Mouse (Mus musculus) hindbrain, embryonic 16.5 days (tissue): ENCODE results near the gene Gapdhs. TPM values are rescaled to one million over a fixed set of nuclear protein-coding genes. Genes with fewer than 3 reads are reported as not detected.
A peak's percentile ranks its signal among the peaks of the same experiment; 100 is the strongest.

Experiments
- ATAC-seq: fragments of 200-750 bp; cut with Nextera tagmentation; 2 replicates; pipeline ENCODE4 v1.8.0; 2017; ENCODE audit warnings: moderate TSS enrichment, moderate library complexity
- H3K27ac ChIP-seq: fragments of 300-500 bp; sonication (generic); 2 replicates; pipeline ENCODE4 v1.5.1; 2014; ENCODE audit warnings: low read depth, mild to moderate bottlenecking, control low read depth, low read length, moderate library complexity
- H3K27me3 ChIP-seq: fragments of 300-500 bp; sonication (generic); replicated peaks from 2 replicates; pipeline ENCODE4 v1.6.1; 2014; ENCODE audit warnings: low read length; ENCODE audit not compliant: control insufficient read depth, insufficient read depth
- H3K36me3 ChIP-seq: fragments of 300-500 bp; sonication (generic); 2 replicates; pipeline ENCODE4 v1.6.1; 2014; ENCODE audit warnings: mild to moderate bottlenecking, low read length, moderate library complexity, mixed read lengths; ENCODE audit not compliant: control insufficient read depth, insufficient read depth
- H3K4me1 ChIP-seq: fragments of 300-500 bp; sonication (generic); 2 replicates; pipeline ENCODE4 v1.6.1; 2014; ENCODE audit warnings: low read depth, low read length; ENCODE audit not compliant: control insufficient read depth, insufficient read depth
- H3K4me2 ChIP-seq: fragments of 300-500 bp; sonication (generic); 2 replicates; pipeline ENCODE4 v1.6.1; 2014; ENCODE audit warnings: mild to moderate bottlenecking, low read length, control low read depth, moderate library complexity
- H3K4me3 ChIP-seq: fragments of 300-500 bp; sonication (generic); 2 replicates; pipeline ENCODE4 v1.5.1; 2014; ENCODE audit warnings: mild to moderate bottlenecking, low read length, control low read depth, moderate library complexity
- H3K9ac ChIP-seq: fragments of 300-500 bp; sonication (generic); 2 replicates; pipeline ENCODE4 v1.6.1; 2014; ENCODE audit warnings: low read depth, mild to moderate bottlenecking, control low read depth, low read length, moderate library complexity
- H3K9me3 ChIP-seq: fragments of 300-500 bp; sonication (generic); 2 replicates; pipeline ENCODE4 v1.6.1; 2014; ENCODE audit warnings: mild to moderate bottlenecking, low read length, moderate library complexity; ENCODE audit not compliant: control insufficient read depth
- WGBS: fragments of 180-500 bp; shearing (Covaris S2); extraction: QIAGEN DNeasy Blood & Tissue Kit; methylation state at CpG from one replicate; pipeline ENCODE4 v1.1.7; 2014; 5-methylcytosine and 5-hydroxymethylcytosine counted together
- polyA plus RNA-seq: library from polyadenylated mRNA; unstranded; fragments of >200 nt; fragmentation: Nextera tagmentation; extraction: Ambion mirVana; gene quantifications from 2 replicates; pipeline ENCODE4 v1.2.1, GENCODE M21; 2015

The Gapdhs gene
- polyA plus RNA-seq, 1 experiment from 2014 or later, result 1.1 TPM

- Histone ChIP-seq H3K9ac (no peak overlapping the region), H3K4me2 (no peak overlapping the region), H3K4me3 (no peak overlapping the region), H3K27me3 (no peaks in the 10 kb centered on the region), H3K36me3 (no peaks in the 10 kb centered on the region), H3K9me3 (no peaks in the 10 kb centered on the region), H3K4me1 (no peaks in the 10 kb centered on the region), H3K27ac (no peak overlapping the region)
- ATAC-seq, result no peak
- 40% methylated on average over 7 of the region's 7 CpGs for WGBS
These were observed 33.6 kb upstream of the Gapdhs start for GRCm38 (mm10) chr7:30777081-30777579.

- ATAC-seq, result no peak
- H3K27me3 ChIP-seq, result no peaks in the 10 kb centered on the region
- H3K9me3 ChIP-seq, result no peaks in the 10 kb centered on the region
- H3K4me3 ChIP-seq, result no peak overlapping the region
- H3K9ac ChIP-seq, result no peak overlapping the region
- H3K4me2 ChIP-seq, result no peak overlapping the region
- no peak overlapping the region for H3K27ac ChIP-seq
- no peaks in the 10 kb centered on the region for H3K36me3 ChIP-seq
- H3K4me1 ChIP-seq, result no peaks in the 10 kb centered on the region
- 94% methylated on average over 9 of the region's 9 CpGs for WGBS
These were observed 32.6 kb upstream of the Gapdhs start for GRCm38 (mm10) chr7:30776104-30776503.

GRCm38 (mm10) chr7:30769236-30769635, 25.8 kb upstream of the Gapdhs start:
- Histone ChIP-seq H3K9me3 (no peaks in the 10 kb centered on the region), H3K4me2 (no peak overlapping the region), H3K27ac (no peak overlapping the region), H3K27me3 (no peaks in the 10 kb centered on the region), H3K36me3 (no peaks in the 10 kb centered on the region), H3K4me3 (no peak overlapping the region), H3K4me1 (no peaks in the 10 kb centered on the region), H3K9ac (no peak overlapping the region)
- no peak for ATAC-seq
- 32% methylated on average over 9 of the region's 9 CpGs for WGBS

DNA sequence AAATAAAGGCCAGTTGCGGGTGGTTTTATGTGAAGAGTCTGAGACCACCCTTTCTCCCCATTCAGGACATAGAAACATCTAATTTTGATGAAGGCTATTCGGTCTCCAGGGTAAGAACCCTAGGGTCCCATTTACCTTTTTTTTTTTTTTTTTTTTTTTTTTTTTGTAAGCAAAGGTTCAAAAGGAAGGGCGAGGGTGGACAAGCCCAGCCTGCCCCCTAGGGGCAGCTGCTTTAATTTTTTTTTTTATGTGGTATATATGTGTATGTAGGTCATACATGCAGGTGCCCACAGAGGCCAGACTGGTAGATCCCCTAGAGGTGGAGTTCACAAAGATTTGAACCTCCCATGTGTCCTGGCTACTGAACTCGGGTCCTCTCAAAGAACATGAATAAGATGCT, 22.9 kb upstream of the Gapdhs start:
- Histone ChIP-seq H3K4me1 (no peaks in the 10 kb centered on the region), H3K36me3 (no peaks in the 10 kb centered on the region), H3K4me2 (no peak overlapping the region), H3K4me3 (no peak overlapping the region), H3K27me3 (no peaks in the 10 kb centered on the region; the same call in 1 of the 2 replicates), H3K9ac (no peak overlapping the region), H3K9me3 (no peaks in the 10 kb centered on the region), H3K27ac (no peak overlapping the region)
- ATAC-seq, result no peak
- WGBS, result 87% methylated on average over 4 of the region's 4 CpGs

DNA sequence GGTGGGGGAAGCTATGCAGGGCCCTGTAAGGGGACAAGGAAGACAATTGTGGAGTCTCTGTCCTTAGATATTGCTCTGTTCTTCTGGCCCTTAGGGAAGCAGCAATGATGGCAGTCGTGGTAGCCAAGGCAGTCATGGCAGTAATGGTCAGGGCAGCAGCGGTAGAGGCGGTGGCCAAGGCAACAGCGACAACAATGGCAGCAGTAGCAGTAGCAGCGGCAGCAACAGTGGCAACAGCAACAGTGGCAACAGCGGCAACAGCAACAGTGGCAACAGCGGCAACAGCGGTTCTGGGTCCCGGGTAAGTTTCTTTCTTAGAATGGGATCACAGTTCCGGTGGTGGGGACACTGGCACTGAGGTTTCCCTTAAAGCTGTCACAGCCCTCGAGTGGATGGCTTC, 21.7 kb upstream of the Gapdhs start:
- 48% methylated on average over 11 of the region's 11 CpGs for WGBS
- H3K4me1 ChIP-seq, result no peaks in the 10 kb centered on the region
- no peak overlapping the region for H3K4me3 ChIP-seq
- H3K36me3 ChIP-seq, result no peaks in the 10 kb centered on the region
- H3K9me3 ChIP-seq, result no peaks in the 10 kb centered on the region
- no peak overlapping the region for H3K9ac ChIP-seq
- ATAC-seq, result no peak
- H3K27ac ChIP-seq, result no peak overlapping the region
- no peaks in the 10 kb centered on the region; the same call in 1 of the 2 replicates for H3K27me3 ChIP-seq
- H3K4me2 ChIP-seq, result peak overlapping the region; percentile 0; the same call in 1 of the 2 replicates

- Histone ChIP-seq H3K27ac (no peak within 1 kb of the TSS), H3K36me3 (no peaks in the 10 kb centered on the region), H3K27me3 (no peaks in the 10 kb centered on the region; the same call in 1 of the 2 replicates), H3K4me1 (no peaks in the 10 kb centered on the region), H3K9me3 (no peaks in the 10 kb centered on the region), H3K4me2 (no peak within 1 kb of the TSS), H3K4me3 (no peak within 1 kb of the TSS), H3K9ac (no peak within 1 kb of the TSS)
- no peak for ATAC-seq
- 44% methylated on average over 5 of the region's 5 CpGs for WGBS
These were observed 20.0 kb upstream of the Gapdhs start, which contains the start of gene Dmkn for GRCm38 (mm10) chr7:30763456-30763855. TSS of gene Dmkn (plus strand) at chr7:30763756.

DNA sequence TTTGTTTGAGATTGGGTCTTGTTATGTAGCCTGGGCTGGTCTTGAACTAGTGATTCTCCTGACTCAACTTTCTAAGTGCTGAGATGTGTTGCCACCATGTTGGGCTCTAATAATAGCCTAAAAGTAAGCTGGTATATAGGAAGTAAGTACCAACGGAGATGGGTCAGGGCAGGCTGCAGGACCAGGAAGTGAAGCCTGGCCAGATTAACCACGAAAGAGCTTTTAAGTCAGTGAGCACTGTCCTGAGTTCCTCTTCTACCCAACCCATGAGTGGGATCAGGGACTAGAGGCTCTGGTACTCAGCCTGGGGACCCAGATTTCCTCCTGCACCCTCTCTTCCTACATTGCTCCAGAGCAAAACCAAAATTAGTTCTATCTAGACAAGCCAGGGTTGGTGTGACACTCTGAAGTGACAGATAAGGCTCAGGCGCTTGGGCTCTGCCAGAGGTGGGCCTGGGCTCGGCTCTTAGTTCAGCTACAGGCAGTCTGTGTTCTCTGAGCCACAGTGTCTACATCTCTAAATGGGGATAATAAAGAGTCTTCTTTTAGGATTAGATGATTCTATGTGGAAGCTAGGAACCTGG, 18.4 kb upstream of the Gapdhs start:
- Histone ChIP-seq H3K36me3 (no peaks in the 10 kb centered on the region), H3K9ac (no peak overlapping the region), H3K4me3 (no peak overlapping the region), H3K27ac (no peak overlapping the region), H3K27me3 (no peaks in the 10 kb centered on the region; the same call in 1 of the 2 replicates), H3K4me1 (no peaks in the 10 kb centered on the region), H3K9me3 (no peaks in the 10 kb centered on the region), H3K4me2 (no peak overlapping the region)
- no peak for ATAC-seq
- 80% methylated on average over 4 of the region's 4 CpGs for WGBS

- peaks cover 4% of the 10 kb centered on the region; the same call in 1 of the 2 replicates for H3K9me3 ChIP-seq
- no peak for ATAC-seq
- H3K27ac ChIP-seq, result no peak overlapping the region
- no peak overlapping the region for H3K4me2 ChIP-seq
- H3K36me3 ChIP-seq, result peaks cover 15% of the 10 kb centered on the region
- no peak overlapping the region for H3K9ac ChIP-seq
- H3K4me3 ChIP-seq, result no peak overlapping the region
- H3K4me1 ChIP-seq, result no peaks in the 10 kb centered on the region
- WGBS, result 34% methylated on average over 4 of the region's 4 CpGs
- H3K27me3 ChIP-seq, result no peaks in the 10 kb centered on the region; the same call in 1 of the 2 replicates
These were observed 15.4 kb upstream of the Gapdhs start for GRCm38 (mm10) chr7:30758853-30759252.

DNA sequence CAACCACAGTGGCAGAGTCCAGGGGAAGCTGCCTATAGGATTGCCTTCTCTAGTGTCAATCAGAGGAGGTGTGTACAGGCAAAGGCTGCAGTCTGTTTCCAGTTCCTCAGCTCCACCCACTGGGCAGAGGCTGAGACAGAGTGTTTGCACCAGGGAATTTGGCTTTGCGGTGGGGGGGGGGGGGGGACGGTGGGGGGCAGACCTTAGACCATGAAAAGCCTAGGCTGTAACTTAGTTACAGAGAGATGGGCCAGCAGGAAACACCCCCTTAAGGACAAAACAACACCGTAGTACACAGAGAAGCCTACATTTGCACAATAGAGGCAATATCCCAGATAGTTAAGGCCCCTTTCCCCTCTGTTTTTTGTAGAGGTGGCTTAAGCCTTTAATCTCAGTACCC, 13.5 kb upstream of the Gapdhs start:
- Histone ChIP-seq H3K27ac (no peak overlapping the region), H3K4me2 (no peak overlapping the region), H3K4me1 (no peaks in the 10 kb centered on the region), H3K9ac (no peak overlapping the region), H3K9me3 (peaks cover 4% of the 10 kb centered on the region; the same call in 1 of the 2 replicates), H3K27me3 (no peaks in the 10 kb centered on the region), H3K4me3 (no peak overlapping the region), H3K36me3 (peaks cover 15% of the 10 kb centered on the region)
- ATAC-seq, result no peak; the same call in 1 of the 2 replicates
- WGBS, result 48% methylated on average over 3 of the region's 3 CpGs
